Mouse (Mus musculus) olfactory bulb, adult 2 months (tissue): ENCODE measurements at regions not wholly inside any gene's neighbourhood (a gene's known extent, or its start where the extent isn't known, plus 50 kb on each side); places are given as distances from the start of the nearest gene placed in this dataset.

ENCODE experiments used
- CTCF ChIP-seq: fragments of 200-500 bp; IDR thresholded peaks from 2 replicates; pipeline ENCODE4 v1.5.1; 2012; ENCODE audit warnings: low read depth, mild to moderate bottlenecking, low read length, moderate library complexity; ENCODE audit not compliant: insufficient read depth
- POLR2A ChIP-seq: fragments of 200-500 bp; IDR thresholded peaks from 2 replicates; pipeline ENCODE4 v1.6.1; 2012; ENCODE audit warnings: mild to moderate bottlenecking, low read depth, low read length, moderate library complexity; ENCODE audit not compliant: insufficient read depth

DNA sequence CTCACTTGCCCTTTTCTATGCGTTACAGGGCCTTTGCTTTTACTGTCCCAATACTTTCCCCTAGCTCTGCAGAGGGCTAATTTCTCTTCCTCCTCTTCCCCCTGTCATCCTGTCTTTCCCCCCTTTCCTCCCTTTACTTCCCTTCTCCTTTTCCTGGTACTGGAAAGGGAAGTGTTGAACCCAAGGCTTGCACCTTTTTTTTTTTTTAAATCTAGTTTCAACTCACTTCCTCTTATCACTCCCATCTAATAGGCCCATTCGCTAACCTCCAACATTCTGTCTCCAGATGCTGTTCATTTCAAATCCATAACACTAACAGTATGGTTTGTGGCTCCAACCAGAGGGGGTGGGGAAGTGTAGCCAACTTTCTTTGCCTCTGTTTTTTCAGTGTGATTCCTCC lies 1148.5 kb upstream of the A1bg start:
- no peak for TF ChIP-seq CTCF
- no peak for TF ChIP-seq POLR2A
